Mouse (Mus musculus) adipocyte (in vitro differentiated cells): Measurements from ENCODE around the gene Vmn1r12.
"Not testable (repeated sequence)": the region's sequence is repeated elsewhere in the genome, so short reads cannot be mapped to it uniquely, and the experiment has no call there.

Source experiments
- DNase-seq: peaks from one replicate; pipeline ENCODE4 v3.0.0-alpha.2; 2016; ENCODE audit warnings: low spot score

The Vmn1r12 gene

GRCm38 (mm10) chr6:57156619-57157018 lies at the start of gene Vmn1r12:
Vmn1r12 (plus strand) TSS chr6:57156919.
- no peak for DNase-seq

GRCm38 (mm10) chr6:57109154-57109553 lies 47.6 kb upstream of the Vmn1r12 start, which contains the start of gene Vmn1r10:
Vmn1r10 (plus strand) TSS chr6:57109454.
- no peak for DNase-seq

GRCm38 (mm10) chr6:57133155-57133554 lies 23.6 kb upstream of the Vmn1r12 start, which contains the start of gene Vmn1r11:
Vmn1r11 (plus strand) TSS chr6:57133455.
- no peak for DNase-seq

- not testable (repeated sequence) for DNase-seq
These were observed 33.3 kb downstream of the Vmn1r12 start for GRCm38 (mm10) chr6:57190016-57190415.

- not testable (repeated sequence) for DNase-seq
These were observed 46.3 kb downstream of the Vmn1r12 start, which contains the start of gene Vmn1r13 for GRCm38 (mm10) chr6:57202990-57203389. Vmn1r13 (plus strand) TSS chr6:57203290.
